Mouse (Mus musculus): ENCODE measurements around the gene Epn2.

Epn2 gene

DNA sequence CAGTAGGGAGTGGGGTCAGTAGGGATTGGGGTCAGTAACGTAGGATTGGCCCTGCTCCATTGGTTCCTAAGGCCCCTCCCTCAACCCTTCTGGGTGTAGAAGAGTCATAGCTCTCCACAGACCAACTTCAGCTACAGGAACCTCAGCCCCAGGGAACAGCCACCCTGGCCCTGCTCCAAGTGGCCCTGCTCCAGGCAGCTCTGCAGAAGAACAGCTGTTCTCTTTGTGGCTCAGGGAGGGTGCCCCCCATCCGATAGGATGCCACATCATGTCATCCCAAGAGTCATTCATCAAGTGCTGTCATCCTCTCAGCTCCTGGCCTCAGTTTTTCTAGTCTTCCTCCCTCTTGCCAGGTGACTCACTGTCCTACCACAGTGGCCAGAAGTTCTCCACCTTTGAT, 92.1 kb downstream of the Epn2 start:
- 32% methylated on average over 2 of the region's 2 CpGs for WGBS

DNA sequence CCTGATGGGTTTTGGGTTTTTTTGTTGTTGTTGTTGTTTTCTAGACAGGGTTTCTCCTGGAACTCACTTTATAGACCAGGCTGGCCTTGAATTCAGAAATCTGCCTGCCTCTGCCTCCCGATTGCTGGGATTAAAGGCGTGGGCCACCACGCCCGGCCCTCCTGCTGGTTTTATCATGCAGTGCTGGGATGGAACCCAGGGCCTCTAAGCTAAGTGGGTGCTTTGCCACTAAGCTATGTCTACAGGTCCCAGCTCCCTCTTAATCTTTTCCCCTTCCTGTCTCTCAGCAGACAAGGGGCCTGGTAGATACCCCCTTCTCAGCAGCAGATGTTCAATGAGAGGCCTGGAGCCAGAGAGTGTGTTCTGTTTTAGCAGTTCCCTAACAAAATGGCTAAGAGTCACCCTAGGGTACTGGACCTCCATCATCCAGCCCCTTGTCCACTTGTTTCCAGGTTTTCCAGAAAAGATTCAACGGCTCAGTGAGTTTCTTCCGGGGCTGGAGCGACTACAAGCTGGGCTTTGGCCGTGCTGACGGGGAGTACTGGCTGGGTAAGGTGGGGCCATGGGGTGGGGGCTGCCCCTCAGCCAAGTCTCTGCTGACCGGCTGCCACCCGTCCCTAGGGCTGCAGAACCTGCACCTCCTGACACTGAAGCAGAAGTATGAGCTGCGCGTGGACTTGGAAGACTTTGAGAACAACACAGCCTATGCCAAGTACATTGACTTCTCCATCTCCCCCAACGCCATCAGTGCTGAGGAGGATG, 92.8 kb downstream of the Epn2 start:
- WGBS = 90% methylated on average over 14 of the region's 14 CpGs

DNA sequence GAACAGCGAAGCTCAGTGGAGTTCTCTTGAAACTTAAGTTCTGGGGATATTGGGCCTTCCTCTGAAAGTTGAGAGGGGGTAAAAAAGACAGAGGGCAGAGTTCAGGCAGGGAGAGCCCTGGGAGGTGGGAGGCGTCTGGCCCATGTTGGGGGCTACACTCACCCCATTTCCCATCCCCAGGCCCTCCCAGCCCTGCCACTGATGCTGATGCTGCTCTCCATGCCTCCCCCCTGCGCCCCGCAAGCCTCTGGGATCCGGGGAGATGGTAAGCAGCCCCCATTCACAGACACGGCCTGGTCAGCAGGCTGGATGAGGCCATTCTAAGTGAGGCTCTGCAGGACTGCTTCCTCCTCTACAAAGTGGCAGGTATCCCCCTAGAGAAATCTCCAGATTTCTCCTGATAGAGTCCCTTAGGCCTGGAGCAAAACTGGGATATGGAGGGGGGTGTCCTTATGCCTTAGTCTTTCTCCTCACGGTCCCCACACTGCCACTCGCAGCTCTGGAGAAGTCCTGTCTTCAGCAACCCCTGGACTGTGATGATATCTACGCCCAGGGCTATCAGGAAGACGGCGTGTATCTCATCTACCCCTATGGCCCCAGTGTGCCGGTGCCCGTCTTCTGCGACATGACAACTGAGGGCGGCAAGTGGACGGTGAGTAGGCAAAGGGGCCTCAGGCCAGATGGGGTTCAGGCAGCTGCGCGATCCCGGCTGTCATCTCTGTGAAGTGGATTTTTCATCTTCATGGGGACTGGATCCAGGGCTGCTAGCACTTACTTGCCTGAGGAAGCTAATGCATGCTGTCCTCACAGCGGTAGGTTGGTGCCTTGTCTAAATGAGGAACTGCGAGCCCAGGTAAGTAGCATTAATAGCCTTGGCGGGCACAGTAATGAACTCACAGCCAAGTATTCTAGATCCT, 93.7 kb downstream of the Epn2 start:
- 87% methylated on average over 22 of the region's 22 CpGs for WGBS

DNA sequence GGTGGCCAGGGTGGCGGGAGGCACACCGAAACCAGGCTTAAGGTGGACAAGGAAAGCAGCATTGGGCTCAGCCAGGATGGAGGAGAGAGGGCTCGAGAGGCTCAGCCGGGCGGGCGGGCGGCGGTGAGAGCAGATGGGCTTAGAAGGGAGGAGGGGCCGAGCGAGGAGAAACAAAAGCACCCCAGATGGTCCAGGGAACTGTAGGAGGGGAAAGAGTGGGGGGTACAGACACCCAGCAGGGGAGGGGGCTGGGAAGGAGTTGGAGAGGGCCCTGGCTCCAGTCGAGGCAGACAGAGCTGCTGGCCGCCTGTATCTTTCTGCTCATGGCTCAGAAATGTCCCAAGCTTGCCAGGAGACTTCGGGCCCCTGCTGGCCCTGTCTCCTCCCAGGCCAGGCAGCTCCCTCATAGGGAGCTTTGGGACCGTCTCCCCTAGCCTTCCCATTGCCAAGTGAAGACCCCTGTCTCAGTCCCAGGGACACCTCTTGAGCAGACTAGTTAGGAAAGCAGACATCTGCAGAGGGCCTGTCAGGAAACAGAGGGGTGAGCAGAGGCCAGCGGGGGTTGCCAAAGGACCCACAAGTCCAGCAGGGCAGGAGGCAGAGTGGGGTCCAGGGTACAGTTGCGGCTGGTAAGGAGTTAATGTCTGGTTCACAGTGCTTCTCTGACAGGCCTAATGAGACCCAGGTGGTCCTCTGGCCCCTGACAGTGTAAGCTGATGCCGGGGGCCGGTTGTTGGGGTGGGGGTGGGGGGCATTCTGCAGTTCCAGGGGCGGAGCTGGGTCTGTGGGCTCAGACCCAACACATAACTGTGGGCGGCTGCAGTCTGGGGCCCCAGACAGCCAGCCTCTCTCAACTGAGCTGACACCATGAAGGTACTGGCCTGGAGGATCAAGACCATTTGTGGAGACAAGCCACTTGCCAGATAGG, 94.6 kb downstream of the Epn2 start, which contains the start of gene Mfap4:
Gene Mfap4 (plus strand): TSS at position 819 of the 928 bp plus-strand sequence.
- 30% methylated on average over 20 of the region's 20 CpGs for WGBS

DNA sequence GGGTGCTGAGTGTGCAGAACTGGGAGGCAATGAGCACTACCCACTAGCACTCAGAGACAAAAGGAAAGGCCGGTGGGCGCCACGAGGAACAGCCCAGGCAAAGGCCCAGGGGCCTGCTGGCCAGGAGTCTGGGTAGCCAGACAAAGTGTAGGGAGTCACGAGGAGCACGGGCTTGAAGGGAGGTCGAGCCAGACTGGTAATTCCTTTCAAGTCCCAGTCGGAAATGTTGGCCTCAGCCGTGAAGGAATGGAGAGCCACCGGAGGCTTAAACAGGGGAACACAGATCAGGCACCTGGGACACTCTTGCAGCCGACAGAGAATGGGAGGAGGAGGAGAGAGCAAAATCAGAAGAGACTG, 95.3 kb downstream of the Epn2 start:
- 43% methylated on average over 10 of the region's 10 CpGs for WGBS

DNA sequence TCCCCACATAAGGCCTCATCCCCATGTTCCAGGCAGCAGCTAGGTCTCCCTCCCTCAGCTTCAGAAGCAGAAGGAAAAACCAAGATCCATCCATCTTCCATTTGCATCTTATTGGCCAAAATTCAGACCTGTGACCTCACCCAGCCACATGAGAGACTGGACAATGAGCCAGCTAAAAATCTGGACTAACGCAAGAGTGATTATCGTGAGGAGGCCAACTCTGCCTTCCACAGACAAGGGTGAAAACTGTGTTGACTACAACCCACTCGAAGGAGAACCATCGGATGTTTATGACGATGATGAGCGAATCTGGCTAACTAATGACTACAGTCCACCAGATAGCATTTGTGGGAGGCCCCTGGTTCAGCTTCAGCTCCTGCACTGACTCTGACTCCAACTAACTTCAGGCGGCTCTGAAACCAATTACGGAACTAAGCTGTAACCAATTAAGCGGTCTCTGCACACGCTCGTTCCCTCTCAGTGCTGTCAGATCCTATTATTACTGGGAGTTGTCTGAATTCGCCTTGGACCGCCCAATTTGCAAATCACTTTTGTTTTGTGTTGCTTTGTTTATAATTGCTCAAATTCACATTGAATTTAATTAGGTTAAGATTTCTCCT, 96.2 kb downstream of the Epn2 start:
- WGBS = 88% methylated on average over 13 of the region's 13 CpGs

DNA sequence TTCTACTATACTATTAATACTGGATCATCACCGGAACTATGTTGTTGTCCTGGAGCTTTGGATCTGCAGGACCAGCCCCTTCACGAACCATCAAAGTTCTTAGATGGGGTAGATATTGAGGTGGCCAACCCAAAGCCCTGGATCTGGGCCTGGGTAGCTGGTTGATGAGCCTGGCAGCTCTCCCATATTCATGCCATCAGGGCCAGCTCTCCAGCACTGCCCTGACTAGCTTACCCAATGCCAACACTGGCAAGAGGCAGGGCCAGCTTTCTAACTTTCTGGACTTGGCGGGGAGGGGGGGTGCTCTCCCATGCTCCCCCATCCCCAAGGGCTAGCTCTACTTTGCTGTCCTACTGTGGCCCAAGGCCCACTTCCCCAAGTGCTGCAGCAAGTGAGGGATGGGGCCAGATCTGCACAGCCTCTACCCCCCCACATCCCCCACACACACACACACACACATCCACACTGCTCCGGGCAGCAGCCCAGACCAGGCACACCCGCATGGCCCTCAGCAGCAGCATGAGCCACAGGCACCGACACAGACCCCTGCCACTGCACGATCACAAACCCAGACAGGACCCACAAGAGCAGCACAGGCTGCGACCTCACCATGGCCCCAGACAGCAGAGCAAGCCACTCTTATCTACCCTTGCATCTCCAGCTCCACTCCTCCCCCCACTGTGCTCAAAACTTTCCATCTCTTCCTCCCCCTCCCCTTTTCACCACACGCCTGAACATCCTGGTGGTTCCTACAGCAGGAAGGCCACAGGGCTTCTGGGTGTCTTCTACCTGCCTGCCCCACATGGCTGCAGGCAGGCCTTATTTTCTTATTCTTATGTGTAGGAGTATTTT, 98.0 kb downstream of the Epn2 start:
- 80% methylated on average over 9 of the region's 9 CpGs for WGBS

DNA sequence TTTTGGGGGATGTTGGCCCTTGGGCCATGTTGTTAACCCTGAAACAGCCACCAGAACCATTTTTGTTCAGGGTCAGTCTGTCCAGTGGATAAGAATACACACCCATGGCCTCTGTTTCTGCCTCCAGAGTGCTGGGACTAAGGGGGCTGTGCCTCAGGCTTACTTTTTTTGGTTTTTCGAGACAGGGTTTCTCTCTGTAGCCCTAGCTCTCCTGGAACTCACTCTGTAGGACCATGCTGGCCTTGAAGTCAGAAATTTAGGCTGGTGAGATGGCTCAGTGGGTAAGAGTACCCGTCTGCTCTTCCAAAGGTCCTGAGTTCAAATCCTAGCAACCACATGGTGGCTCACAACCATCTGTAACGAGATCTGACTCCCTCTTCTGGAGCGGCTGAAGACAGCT, 100.7 kb downstream of the Epn2 start:
- WGBS = 95% methylated on average over 4 of the region's 4 CpGs

DNA sequence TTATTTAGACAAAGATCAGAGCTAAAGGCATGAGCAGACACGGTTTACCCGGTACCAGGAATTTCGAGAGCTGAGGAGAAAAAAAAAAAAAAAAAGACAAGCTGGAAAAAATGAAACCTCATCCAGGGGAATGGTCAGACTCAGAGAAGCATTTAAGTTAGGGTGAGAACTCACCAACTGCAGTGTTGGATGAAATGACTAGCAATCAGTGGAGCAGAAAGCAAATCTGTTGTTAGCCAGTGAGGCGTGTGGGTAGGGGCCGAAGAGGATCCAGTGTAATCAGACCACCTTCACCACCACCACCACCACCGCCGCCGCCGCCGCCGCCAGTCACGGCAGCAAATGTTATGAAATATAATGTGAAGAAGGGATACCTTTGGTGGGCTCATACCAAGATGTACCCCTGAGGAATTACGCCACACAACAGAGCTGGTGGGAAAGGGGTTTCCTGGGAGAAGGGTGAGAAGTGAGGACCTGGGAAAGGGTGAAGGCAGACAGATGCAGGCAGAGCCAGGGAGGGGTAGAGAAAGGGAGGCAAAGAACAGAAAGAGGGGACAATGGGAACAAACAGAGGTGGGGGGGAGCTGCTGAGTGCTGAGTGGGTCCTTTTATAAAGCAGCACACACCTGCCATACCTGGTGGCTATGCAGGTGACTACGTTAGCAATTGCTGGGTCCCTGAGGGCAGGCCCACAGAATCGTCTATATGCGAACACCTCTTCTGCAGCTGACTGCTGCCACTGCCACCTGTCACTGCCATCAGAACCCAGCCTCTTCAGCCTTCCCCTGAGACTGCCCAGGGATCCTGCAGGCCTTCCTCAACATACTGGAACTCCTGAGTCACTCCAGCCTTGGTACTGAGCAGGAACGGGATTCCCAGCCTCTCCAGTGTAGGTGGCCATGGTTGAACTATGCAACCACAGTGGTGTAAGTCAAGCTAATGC, 101.7 kb downstream of the Epn2 start:
- WGBS = 65% methylated on average over 17 of the region's 17 CpGs

DNA sequence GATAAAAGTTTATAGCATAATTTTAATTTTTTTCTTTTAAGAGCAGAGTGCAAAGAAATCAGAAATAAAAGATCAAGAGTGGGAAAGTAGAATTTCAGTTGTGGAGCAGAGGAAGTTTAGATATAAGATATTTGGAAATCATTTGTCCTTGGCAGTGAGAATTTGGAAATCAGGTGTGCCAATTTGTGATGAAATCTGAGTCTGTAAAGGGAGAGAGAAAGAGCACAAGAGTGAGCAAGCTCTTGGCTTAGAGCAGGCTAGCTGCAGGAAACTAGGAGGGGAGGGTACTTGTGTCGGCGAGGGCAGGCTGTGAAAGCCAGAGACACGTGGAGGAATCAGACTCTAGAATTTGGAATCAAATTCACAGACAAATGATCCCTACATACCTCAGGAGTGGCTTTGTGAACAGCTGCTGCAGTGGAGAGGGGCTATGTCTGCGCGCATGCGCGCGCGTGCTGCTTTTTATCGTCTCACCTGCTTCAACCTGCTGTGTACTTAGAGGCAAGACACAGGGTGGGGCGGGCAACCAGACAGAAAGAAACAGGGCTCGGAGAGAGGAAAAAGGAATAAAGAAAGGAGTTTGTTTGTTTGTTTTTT, 102.6 kb downstream of the Epn2 start:
- WGBS = 49% methylated on average over 12 of the region's 12 CpGs

DNA sequence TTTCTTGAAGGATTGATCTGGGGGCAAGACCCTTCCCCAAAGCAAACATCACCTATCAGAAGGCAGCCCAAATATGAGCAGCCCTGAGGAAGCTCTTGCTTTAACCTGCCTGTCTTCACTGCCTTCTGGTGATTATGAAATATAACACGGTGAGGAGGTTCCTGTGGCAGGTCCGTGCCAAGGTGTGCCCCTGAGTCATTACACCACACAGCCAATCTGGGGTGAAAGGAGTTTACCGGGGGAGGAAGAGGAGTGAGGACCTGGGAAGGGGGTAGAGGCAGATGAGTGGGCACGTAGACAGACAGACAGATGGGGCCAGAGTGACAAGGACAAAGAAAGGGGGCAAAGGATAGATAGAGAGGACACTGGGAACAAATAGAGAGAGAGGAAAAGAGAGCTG, 105.9 kb downstream of the Epn2 start:
- 73% methylated on average over 4 of the region's 4 CpGs for WGBS

DNA sequence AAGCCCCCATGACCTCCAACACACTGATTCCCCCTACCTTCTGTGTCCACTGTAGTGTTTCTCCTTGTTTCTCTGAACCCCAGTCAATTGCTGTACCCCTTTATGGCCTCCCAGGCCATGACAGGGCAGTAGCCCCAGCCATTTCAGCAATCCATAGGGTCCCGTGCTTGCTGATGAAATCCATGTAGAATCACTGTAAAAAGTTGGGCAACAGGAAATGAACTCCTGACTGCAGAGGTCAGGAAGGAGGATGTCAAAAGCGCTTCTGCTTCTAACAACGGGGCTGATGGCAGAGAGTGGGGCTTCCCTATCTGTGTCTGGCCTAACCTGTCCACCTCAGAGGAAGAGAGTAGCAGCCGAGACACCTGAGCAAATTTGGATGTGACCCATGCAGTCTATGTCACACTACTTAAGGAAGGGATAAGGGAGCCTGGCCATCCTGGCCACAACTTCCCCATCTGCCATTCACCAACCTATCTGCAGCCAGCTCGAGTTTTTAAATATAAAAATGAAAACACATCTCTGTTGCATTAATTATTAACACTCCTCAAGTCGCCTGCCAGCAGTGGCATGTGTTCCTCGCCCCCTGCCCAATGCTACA, 110.1 kb downstream of the Epn2 start:
- 80% methylated on average over 7 of the region's 7 CpGs for WGBS

DNA sequence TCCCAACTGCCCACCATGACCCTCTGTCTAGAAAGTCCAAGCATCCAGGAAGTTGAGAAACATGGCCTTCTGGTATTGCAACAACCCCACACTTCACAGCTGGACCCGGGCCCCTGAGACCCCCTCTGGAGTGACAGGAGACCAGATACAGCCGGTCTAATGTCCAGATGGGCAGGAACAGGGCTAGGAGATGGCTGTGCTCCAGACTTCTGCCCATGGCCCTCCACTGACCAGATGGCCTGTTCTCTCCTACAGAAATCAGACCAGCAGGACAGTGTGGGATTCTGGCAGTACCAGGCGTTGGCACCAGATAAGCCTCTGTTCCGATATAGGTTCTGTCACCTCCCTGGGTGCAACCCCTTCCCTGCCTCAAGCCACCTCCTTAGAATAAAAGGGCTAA, 111.0 kb downstream of the Epn2 start:
- 69% methylated on average over 4 of the region's 4 CpGs for WGBS

All from cerebral cortex, adult 2 months (tissue).